Mouse (Mus musculus) activated CD4-positive, CD25-positive, alpha-beta regulatory T cell, adult 4 months (primary cell): ENCODE data around the gene Fmo2. TPM values are rescaled to one million over a fixed set of nuclear protein-coding genes. Genes with fewer than 3 reads are reported as not detected.

Experiments used
- ATAC-seq: one replicate; pipeline ENCODE4 v1.8.0; 2017
- polyA plus RNA-seq, 2 experiments: library from polyadenylated mRNA; unstranded; fragments of 100-300 nt; shearing (Covaris generic); gene quantifications; one replicate each; pipeline ENCODE4 v1.2.1; 2017

The Fmo2 gene
- polyA plus RNA-seq = not detected

DNA sequence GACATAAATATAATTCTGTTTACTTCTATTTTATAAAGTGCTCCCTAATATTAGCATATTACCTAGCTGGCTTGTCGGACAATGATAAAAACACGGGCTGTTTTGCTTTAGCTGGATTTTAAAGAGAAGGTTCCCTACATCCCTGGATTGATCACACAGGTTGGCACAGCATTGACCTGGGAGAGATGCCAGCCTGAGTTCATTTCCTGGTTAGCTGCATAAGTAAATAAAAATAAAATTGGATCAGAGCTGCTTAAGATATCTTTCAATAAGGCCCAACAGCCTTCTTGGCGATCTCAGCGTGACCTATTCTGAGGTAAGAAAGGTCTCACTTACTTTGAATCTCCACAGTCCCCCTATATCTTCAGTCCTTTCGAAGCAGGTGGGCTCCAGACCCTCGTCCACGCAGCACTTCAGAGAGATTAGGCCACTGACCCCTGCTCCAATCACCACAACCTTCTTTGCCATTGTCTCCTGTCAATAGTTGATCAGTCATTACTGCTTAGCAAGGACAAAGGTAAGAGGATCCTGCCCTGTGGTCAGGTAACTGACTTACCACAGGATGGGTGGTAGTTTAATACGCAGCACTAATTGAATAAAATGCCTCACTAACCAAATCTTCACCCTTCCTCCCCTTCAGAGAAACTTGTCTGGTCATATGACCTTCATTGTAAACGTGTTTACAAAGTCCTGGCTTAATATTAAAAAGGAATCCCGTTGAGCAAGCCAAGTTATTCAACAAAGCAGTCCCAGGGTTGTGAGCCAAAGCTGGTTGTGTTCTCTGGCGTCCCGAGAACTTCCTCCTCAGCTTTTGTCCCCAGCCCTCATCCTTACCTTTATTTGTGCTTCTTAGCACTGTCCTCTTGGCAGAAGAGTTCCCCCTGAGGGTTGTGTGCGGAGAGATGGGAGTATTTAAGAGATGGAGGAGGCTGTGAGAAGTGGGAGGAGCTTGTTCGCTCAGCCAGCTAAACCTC is at the start of gene Fmo2:
Gene Fmo2 (minus strand): TSS at position 889 of the 974 bp plus-strand sequence.
- no peak for ATAC-seq

DNA sequence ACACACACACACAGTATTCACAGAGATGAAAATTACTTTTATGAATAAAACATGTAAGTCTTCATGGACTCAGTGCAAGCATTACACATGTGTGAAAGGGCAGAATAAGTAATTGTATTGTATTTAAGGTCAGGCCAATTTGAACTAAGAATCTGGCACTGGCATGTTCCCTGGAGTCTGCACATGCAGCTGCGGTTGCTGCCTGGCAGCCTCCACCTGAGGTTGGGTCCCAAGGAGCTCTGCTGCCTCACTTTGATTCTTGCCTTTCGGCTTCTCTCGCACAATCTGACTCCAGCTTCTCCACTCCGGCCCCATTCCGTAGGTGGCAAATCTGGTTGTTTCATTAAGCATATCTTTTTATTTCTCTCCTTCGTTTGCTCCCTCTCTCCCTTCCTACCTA is 49.4 kb upstream of the Fmo2 start:
- no peak for ATAC-seq

DNA sequence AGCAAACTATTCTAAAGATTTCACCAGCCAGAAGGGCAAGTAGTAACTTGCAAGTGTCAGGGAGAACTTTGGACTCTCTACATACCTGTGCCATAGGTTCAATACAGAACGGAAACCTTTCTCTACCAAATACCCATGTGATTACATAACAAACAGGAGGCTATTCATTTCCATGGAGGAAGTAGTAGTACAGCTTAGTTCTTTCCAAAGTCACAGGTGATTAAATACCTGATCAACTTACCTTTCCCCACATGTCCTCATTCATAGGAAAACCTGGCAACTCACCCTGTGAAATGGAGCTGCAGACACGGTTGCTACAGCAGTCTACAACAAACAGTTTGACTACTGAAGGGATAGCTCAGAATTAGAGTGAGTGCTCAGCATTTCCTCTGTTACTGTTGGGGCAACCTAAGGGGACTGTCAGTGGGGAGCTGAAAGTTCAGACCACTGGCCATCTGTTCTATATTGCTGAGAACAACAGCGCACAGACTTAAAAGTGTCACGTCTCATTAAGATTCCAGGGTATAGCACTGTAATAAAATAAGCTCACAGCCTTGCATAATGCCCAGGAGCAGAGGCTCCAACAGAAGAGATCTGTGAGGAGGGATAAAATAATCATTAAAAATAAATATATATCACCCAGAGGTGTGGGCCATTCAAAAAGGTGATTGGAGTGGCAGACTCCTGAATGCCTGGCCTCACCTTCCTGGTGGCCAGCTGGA is 48.5 kb upstream of the Fmo2 start:
- ATAC-seq = no peak

DNA sequence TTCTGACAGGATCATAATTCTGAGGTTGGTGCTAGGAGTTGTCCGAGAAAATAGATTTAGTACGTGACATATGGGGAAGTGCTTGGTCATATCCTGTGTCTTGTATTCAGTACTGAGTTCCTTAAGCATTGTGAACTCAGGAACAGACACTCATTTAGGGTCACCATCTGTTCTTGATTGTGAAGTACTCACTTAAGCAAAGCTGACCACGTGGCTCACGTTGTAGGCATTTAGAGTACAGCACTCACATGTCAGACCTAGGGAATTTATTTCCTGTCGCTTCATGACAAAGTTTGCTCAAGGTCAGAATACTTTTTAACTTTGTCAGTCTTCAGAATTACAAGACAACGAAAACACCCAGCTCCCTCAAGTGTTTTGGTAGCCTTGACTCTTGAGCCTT is 45.2 kb upstream of the Fmo2 start:
- ATAC-seq = no peak

DNA sequence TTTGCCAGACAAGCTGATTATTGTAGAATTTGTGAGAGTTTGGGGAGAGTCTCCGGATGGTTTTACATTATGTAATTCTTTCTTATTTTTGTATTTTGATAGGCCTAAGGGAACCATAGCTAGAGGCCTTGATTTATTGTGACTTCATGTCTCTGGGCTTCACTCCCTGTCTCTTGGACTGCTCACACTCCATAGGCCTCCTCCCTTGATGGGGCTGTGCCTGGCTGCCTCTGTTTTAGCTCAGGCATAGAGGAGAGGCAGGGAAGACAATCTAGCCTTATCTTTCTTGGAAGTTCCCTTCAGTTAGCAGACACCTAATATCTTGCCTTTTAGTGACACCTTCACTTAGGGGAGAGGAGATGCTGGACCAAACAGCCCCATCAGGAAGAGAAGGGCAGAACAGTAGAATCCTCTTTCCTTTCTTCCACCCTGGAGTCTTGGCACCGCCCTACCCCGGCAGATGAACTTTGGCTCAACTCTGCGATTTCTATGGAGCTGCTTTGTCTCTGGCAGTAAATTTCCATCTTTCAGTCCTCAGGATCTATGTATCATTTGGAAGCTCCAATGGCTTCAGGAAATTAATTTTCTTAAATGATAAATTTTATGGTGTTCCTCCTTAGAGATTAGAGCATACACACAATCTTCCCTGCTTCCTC is 40.3 kb upstream of the Fmo2 start:
- no peak for ATAC-seq

DNA sequence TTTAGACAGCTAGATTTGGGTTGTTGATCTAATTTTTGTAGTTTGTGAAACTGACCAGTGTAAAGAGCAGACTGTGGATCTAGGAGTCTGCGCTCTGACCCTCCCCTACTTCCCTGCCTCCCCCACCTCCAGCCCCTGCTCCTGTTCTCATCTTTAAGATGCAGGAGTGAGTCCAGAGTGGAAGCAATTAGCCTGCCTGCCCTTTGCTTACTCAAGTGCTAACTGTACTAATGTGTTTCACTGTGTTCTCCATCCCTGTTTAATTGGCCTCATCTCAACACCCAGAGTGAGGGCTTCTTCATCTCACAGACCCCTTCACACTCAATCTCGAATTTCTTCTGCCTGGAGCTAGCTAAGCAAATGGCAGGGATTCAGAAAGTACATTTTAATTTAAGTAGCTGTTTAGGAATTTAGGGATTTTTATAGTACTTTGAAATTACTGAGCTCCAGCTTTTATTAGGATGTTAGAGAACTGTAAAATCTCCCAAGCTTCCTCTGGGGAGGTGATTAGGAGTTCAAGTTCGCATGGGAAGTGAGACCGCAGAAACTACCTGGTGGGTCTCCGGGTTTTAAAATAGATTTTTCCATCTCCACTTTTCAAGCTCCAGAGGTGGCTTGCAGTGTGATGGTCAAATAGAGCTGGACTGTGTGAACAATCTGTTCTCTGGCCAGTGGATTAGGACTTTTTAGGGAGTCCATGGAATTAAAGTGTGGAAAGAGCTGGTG is 39.6 kb upstream of the Fmo2 start:
- no peak for ATAC-seq

DNA sequence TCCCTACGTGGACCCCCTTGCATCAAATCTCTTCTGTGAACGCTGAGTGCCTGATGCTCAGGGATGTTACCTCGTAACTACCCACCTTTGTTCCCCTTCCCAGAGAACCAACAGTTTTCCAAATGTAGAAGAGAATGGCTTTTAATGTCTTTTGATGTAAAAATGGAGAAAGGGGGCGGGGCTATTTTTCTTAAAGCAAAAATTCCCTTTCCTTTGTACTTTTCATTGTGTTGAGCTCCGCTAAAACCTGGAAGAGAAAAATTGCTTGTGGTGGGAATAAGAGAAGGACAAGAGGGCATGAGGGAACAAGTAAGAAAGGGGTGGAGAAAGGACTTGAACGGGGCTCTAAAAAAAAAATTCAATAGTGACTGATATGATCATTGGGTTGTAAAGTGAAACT is 38.9 kb upstream of the Fmo2 start, which contains the start of gene Fmo6:
Gene Fmo6 (minus strand): TSS at position 101 of the 400 bp plus-strand sequence.
- no peak for ATAC-seq

DNA sequence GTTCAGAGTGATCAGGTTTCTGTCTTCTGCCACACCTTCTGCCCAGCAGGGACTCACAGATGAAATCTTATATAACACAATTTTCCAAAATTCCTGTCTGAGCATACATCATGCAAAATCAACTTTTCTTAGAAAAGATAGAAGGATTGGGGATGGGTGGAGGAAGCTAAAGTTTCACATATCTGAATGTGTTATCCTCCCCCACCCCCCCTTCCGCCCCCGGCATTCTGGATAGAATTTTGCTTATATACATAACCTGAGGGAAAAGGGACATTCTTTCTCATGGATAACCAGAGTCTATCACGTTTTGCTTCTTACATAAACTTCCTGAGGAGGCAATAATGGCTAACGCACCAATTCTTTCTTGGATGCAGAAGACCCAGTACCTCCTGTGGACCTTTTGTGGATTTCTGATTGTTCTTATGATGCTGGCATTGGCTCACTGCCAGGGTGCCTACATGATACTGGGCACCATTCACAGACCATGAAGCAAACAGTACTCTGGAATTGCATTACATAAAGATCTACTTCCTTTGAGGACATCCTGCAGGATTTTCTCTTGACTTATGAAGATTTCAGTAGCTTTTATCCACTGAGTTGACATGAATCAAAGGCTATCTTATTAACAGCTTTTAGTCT is 36.0 kb upstream of the Fmo2 start:
- ATAC-seq = no peak

DNA sequence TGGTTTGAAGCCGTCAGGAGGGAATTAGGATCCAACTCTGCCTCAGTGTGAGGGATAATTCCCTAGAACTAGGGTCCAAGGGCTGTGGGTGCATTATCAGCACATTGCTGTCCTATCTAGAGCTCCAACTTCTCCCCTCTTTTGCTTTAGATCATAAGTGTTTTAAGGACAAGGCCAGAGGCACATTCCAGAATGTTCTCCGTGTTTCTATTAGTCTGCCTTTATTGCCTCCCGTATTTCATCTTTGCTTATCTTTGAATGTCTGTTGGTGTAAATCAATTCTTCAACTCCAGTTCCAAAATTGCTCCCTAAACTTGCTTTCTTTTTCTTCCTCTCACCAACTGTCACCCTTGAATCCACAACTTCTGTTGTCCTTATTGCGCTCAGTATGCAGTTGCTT is 33.9 kb upstream of the Fmo2 start:
- ATAC-seq = no peak

DNA sequence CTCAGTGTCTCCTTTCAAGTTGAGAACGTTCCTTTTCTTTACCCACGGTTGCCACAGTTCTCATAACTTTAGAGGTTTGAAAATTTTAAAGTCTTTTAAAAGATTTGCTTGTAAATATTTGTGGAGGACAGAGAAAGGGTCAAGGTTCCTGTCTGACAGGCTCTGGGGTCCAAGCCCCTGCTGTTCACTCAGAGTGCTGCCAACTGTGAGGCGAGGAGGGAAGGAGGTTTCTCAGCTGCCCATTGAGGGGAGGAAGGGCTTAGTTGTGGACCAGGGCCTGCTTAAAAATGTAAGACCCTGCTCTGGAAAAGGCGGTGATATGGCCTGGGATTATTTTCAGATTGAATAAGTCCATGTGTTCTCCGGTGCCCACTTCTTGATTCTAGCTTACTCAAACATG is 33.4 kb upstream of the Fmo2 start:
- no peak for ATAC-seq

DNA sequence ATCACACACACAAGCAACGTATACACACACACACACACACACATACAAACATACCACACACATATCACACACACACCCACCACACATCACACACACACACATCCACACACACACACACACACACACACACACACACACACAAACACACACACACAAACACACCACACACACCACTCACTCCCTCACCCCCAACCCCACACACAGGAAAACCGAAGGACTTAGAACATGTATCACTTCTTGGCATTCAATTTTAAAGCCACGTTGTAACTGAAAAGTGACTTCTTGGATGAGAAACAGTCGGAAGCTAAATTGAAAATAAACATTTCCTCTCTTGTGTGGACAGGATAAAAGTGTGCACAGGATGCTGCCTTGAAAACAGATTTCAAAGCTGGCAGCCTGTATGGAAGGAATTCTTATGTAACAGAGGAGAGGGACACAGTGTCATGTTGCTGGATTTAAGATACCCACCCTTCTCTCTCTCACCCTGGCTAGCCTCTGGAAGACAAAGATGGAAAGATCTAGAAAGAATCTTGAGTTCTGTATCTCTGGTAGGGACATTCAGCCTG is 32.9 kb upstream of the Fmo2 start:
- ATAC-seq = no peak

DNA sequence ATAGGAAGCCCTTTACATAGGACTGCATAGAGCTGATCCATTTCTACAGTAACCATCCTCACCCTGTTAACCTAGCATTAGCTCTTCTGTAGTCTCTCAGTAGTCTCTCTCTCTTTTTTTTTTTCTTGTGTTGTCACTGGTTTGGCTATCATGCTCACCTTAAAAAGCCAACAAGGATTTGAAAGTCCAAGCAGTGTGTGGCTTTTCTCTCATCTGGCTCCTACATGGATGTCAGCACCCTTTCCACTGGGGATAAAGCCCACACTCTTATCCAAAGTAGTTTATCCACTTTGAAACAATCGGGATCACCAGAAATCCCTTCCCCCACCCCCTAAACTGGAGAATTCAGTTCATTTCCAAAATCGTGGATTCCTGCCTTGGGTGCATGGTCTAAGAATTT is 32.1 kb upstream of the Fmo2 start:
- ATAC-seq = no peak

DNA sequence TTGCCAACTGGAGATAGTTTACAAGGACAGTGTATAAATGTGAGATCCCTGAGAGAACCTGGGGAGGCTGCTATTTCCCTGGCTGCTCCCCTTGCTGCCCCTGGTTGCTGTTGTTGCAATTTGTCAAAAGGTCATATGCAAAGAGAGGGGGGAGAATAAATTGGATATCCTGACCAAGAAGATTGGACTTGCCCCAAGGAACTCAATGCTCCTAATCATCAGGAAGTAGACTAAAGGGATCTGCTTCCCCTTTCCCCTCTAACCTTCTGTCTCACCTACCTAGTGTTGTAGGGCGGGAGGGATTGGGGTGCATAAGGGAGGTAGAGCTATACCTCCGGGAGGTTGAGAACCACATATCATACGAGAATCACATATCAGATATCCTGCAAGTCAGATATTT is 30.6 kb upstream of the Fmo2 start:
- no peak for ATAC-seq

DNA sequence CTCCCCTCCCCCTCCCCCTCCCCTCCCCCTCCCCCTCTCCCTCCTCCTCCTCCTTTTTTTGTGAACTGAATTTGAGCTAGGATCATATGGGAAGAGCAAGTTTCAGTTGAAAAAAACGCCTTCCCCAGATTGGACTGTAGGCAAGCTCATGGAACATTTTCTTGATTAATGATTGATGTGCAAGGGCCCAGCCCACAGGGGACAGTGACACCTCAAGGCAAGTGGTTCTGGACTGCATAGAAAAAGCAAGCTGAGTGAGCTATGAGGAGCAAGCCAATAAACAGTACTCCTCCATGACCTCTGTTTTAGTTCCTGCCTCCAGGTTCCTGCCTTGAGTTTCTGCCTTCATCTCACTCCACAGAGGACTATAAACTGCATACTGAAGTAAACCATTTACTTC is 26.6 kb upstream of the Fmo2 start:
- ATAC-seq = no peak

DNA sequence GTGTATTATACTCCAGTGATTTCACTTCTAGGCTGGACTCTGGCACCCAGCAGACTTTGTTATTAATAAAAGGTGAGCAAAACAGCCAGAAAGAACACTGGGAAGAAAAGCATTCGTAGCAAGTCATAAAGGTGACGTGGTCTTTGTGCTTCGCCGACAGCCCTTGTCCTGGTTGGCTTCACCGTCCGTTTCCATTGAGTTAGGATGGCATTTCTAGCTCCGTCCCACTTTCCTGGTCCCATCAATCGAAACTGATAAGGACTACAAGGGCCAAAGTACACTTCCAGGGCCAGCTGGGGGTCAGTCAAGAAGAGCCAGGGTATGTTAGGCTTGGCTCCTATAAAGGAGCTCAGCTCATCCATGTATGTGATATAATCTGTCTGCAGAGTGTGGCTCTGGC is 18.1 kb upstream of the Fmo2 start:
- no peak for ATAC-seq

DNA sequence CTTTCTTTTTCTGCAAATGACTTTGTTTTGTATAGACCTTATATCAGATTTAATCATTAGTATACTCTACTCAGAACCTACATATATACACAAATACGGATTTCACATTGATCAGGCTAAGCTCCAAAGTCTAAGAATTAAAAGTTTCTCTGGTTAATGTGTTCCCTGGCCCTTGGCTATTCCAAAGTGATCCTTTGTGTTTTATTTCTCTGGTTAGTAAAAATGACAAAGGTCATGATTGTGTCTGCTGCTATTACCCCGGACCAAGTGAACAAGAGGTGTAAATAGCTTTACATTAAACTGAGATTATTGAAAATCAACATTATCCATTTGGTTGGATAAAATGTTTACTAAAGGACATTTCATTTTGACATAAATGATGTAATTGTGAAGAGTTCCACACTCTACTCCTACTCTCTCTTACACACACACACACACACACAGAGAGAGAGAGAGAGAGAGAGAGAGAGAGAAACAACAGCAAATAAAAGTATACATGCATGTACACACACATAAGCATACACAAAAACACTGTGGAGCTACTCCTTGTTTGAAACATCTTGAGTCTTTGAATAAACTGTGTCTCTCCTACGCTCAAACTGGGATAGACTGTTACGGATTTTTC is 16.5 kb upstream of the Fmo2 start:
- no peak for ATAC-seq

DNA sequence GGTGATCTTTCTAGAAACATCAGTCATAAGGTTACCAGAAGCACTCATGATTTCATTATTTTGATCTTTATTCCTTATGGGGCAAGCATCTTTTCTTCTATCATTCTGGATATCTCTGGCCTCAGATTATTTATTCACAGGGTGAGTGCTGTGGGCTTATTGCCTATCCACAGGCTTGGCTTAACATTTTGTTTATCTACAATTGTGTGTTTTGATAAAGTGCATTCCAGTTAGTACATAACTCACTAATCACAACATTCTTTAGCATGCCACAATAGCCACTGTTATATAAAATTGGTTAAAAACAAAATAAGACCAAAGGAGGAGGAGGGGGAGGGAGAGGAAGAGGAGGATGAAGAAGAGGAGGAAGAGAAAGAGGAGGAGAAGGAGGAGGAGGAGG is 13.6 kb upstream of the Fmo2 start:
- ATAC-seq = no peak

DNA sequence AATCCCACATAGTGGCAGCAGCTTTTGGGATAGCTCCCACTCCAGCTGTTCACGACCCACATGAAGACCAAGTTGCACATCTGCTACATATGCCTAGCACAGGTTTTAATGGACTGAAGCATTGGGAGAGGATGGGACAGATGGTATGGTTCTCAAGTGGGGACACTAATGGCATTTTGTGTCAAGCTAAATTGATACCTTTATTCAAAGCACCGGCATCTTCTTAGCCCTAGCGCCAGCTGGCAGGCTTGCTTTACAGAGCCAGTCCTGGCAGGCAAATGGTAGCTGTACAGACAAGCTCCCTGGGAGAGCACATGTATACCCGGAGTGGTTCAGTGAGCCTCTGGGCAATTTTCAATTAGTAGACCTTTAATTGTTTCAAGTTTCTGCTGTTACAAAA is 3.4 kb upstream of the Fmo2 start:
- ATAC-seq = no peak

DNA sequence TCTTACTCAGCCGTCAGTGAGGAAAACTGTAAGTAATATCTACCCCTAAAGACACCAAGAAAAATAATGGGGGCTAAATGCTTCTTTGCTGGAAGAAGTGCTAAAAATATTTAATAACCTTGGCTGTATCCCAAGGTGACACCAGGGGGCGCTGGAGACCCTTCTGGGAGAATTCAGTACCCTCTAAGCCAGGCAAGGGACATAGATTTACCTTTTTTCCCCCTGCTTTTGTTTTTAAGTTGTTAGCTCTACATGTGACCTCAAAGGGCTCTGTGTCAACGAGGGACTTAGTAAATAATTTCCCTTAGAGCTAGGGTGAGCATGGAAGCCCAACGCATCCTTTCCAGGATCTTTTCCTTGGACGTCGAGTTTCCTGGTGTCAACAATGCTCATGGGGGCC is 2.6 kb downstream of the Fmo2 start:
- ATAC-seq = no peak

DNA sequence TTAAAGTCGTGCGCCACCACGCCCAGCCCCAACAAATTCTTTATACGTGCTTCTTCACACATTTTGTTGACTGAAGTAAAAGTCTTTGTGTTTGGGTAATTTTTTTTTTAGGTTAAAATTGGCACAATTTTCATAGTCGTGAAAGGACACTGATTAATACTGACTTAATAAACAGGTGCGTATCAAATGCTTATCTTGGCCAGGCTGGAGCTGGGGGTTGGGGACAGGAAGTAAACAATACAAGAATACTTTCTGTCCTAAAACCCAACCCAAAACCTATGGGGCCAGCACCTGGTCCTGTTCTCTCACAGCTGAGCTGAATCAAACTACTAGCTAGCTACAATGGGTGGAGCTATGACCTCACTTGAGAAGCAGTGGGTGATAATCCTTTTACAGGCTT is 5.5 kb downstream of the Fmo2 start:
- no peak for ATAC-seq

DNA sequence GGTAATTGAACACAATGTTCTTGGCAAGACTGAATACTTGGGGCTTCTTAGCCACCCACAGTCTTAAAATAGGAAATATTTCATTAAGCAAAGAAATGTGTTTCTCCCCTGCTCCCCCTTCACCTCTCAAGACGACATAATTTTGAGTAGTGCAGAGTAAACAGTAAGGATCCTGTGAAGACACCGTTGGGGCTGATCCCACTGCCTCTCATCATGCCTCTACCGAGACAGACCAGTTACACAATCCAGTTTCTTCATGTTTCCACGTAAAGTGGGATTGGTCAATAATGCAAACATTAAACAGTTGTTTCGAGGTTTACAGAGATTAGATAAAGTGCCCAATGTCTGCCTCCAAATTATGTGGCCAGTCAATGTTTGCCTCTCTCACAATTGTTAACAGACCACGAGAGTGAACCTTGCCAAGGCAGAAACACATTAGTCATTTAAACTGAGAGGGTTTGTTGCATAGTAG is 6.5 kb downstream of the Fmo2 start:
- ATAC-seq = no peak
